Mouse (Mus musculus): ENCODE data around the gene Tdo2. TPM values are rescaled to one million over a fixed set of nuclear protein-coding genes. Genes with fewer than 3 reads are reported as not detected.

The Tdo2 gene
- polyA plus RNA-seq (2015; fragmentation: Nextera tagmentation; extraction: Ambion mirVana): 0.33 TPM in 1 of 2 replicates, not detected in the other

GRCm38 (mm10) chr3:81976102-81976501, at the start of gene Tdo2:
TSS of gene Tdo2 (minus strand) at chr3:81976202.
- no peak within 1 kb of the TSS for H3K4me2 ChIP-seq
- no peaks in the 10 kb centered on the region for H3K36me3 ChIP-seq
- ATAC-seq (ENCODE audit: low read depth): no peak
- no peak within 1 kb of the TSS for H3K9ac ChIP-seq
- H3K27ac ChIP-seq (replicated peaks): no peak within 1 kb of the TSS
- H3K9me3 ChIP-seq: no peaks in the 10 kb centered on the region
- H3K27me3 ChIP-seq: no peaks in the 10 kb centered on the region
- no peak within 1 kb of the TSS for H3K4me3 ChIP-seq
- H3K4me1 ChIP-seq (replicated peaks): no peaks in the 10 kb centered on the region

- WGBS: 76% methylated on average over 3 of the region's 3 CpGs
- no peaks in the 10 kb centered on the region for H3K27me3 ChIP-seq
- H3K4me1 ChIP-seq (replicated peaks): no peaks in the 10 kb centered on the region
Measured at GRCm38 (mm10) chr3:82023065-82023464, 47.1 kb upstream of the Tdo2 start.

DNA sequence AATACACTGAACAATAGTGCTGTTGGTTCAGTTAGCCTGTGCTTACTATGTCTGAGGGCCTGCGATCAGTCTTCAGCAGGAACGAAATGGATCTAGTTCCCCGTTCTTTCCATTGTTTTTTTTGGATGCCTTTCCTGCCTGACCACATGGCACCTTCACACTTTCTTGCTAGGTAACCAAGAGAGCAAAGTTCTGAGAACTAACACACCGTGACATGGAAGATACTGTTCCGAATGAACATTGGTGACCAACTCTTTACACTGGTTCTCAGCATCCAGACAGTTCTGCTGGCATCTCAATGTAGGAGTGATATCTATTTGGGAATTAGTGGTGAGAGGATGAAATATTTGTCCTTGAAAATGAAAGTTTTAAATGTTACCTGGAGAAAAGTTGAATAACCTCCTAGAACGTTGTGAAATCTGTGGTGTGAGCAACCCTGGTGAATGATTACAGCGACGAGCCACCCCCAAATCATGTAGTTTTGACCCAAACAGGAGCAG, 46.5 kb upstream of the Tdo2 start:
- 91% methylated on average over 8 of the region's 8 CpGs for WGBS
- Histone ChIP-seq H3K27ac (replicated peaks) (no peak overlapping the region), H3K4me2 (no peak overlapping the region), H3K27me3 (no peaks in the 10 kb centered on the region), H3K4me1 (replicated peaks) (no peaks in the 10 kb centered on the region), H3K9ac (no peak overlapping the region), H3K9me3 (no peaks in the 10 kb centered on the region), H3K4me3 (no peak overlapping the region), H3K36me3 (no peaks in the 10 kb centered on the region)
- ATAC-seq (ENCODE audit: low read depth): no peak

More at GRCm38 (mm10) chr3:82023065-82023464, 47.1 kb upstream of the Tdo2 start:
- Histone ChIP-seq H3K9me3 (no peaks in the 10 kb centered on the region), H3K27ac (replicated peaks) (no peak overlapping the region), H3K4me2 (no peak overlapping the region), H3K9ac (no peak overlapping the region), H3K36me3 (no peaks in the 10 kb centered on the region), H3K4me3 (no peak overlapping the region)
- ATAC-seq (ENCODE audit: low read depth): no peak

- ATAC-seq (ENCODE audit: low read depth): no peak
- 42% methylated on average over 7 of the region's 7 CpGs for WGBS
- no peak overlapping the region for H3K4me3 ChIP-seq
Measured at GRCm38 (mm10) chr3:82014148-82014703, 38.2 kb upstream of the Tdo2 start.

DNA sequence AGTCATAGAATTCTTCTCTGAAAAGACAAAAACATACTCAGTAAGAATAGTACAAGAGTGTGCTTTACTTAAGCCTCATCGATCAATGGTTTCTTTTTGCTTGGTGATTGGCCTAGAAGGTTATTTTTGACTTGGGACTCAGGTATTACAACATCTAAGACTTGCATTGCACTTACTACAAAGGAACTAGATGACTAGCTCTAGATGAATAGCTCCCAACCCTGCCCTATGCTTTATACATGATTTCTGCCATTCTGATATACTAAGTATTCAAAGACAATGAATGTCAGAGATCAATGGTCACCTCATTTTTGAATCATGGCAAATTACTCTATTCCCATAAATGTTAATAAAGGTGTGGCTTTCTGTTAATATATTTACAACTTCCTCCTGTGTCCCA, 31.0 kb upstream of the Tdo2 start:
- Histone ChIP-seq H3K4me1 (replicated peaks) (no peaks in the 10 kb centered on the region), H3K36me3 (no peaks in the 10 kb centered on the region), H3K27ac (replicated peaks) (no peak overlapping the region), H3K27me3 (no peaks in the 10 kb centered on the region), H3K9me3 (no peaks in the 10 kb centered on the region), H3K4me2 (no peak overlapping the region), H3K9ac (no peak overlapping the region), H3K4me3 (no peak overlapping the region)
- no peak for ATAC-seq (ENCODE audit: low read depth)
- WGBS: 84% methylated on average over 1 of the region's 1 CpGs

More at GRCm38 (mm10) chr3:82014148-82014703, 38.2 kb upstream of the Tdo2 start:
- no peak overlapping the region for H3K4me2 ChIP-seq
- H3K36me3 ChIP-seq: no peaks in the 10 kb centered on the region
- H3K9me3 ChIP-seq: no peaks in the 10 kb centered on the region
- no peak overlapping the region for H3K9ac ChIP-seq
- H3K4me1 ChIP-seq (replicated peaks): no peaks in the 10 kb centered on the region
- no peaks in the 10 kb centered on the region for H3K27me3 ChIP-seq
- H3K27ac ChIP-seq (replicated peaks): no peak overlapping the region

- WGBS: 0% methylated on average over 1 of the region's 1 CpGs
- ATAC-seq (ENCODE audit: low read depth): no peak
- Histone ChIP-seq H3K4me3 (no peak overlapping the region), H3K9me3 (no peaks in the 10 kb centered on the region), H3K9ac (no peak overlapping the region), H3K27ac (replicated peaks) (no peak overlapping the region), H3K36me3 (no peaks in the 10 kb centered on the region), H3K4me1 (replicated peaks) (no peaks in the 10 kb centered on the region), H3K27me3 (no peaks in the 10 kb centered on the region), H3K4me2 (no peak overlapping the region)
Measured at GRCm38 (mm10) chr3:81995988-81996387, 20.0 kb upstream of the Tdo2 start.

- Histone ChIP-seq H3K27ac (replicated peaks) (no peak overlapping the region), H3K9me3 (no peaks in the 10 kb centered on the region), H3K4me3 (no peak overlapping the region), H3K9ac (no peak overlapping the region), H3K27me3 (no peaks in the 10 kb centered on the region), H3K4me2 (no peak overlapping the region), H3K36me3 (no peaks in the 10 kb centered on the region), H3K4me1 (replicated peaks) (no peaks in the 10 kb centered on the region)
- WGBS: 43% methylated on average over 4 of the region's 4 CpGs
- ATAC-seq (ENCODE audit: low read depth): no peak
Measured at GRCm38 (mm10) chr3:81995371-81995770, 19.4 kb upstream of the Tdo2 start.

DNA sequence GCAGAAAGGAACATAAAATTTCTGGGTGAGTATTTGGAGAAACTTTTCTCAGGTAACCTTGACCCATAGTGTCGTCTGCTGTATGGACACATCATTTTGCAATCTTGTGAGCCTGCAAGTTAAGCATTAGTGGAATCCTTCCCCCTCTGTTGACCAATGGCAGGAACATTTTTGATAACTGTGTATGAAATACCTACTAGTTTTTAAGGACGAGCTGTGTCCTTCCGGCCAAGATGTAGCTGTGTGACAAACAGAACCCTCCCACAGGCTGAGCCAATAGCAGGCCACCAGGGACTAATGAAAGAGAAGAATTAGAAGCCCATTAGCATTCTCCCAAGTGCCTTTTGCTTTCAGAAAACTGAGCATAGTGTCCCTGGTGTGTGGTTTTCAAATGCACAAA, 14.5 kb upstream of the Tdo2 start:
- H3K4me2 ChIP-seq: no peak overlapping the region
- no peak overlapping the region for H3K4me3 ChIP-seq
- no peak for ATAC-seq (ENCODE audit: low read depth)
- H3K9me3 ChIP-seq: no peaks in the 10 kb centered on the region
- H3K36me3 ChIP-seq: no peaks in the 10 kb centered on the region
- H3K27ac ChIP-seq (replicated peaks): no peak overlapping the region
- H3K27me3 ChIP-seq: no peaks in the 10 kb centered on the region
- H3K9ac ChIP-seq: no peak overlapping the region
- H3K4me1 ChIP-seq (replicated peaks): no peaks in the 10 kb centered on the region
- WGBS: 55% methylated on average over 3 of the region's 3 CpGs

- H3K9me3 ChIP-seq: no peaks in the 10 kb centered on the region
- H3K36me3 ChIP-seq: no peaks in the 10 kb centered on the region
- H3K4me2 ChIP-seq: no peak overlapping the region
- H3K4me3 ChIP-seq: no peak overlapping the region
- no peak for ATAC-seq (ENCODE audit: low read depth)
- H3K27me3 ChIP-seq: no peaks in the 10 kb centered on the region
- H3K9ac ChIP-seq: no peak overlapping the region
- WGBS: 50% methylated on average over 2 of the region's 2 CpGs
- H3K4me1 ChIP-seq (replicated peaks): no peaks in the 10 kb centered on the region
- H3K27ac ChIP-seq (replicated peaks): no peak overlapping the region
Measured at GRCm38 (mm10) chr3:81989692-81990141, 13.7 kb upstream of the Tdo2 start.

GRCm38 (mm10) chr3:81987628-81988027, 11.6 kb upstream of the Tdo2 start:
- no peak overlapping the region for H3K9ac ChIP-seq

GRCm38 (mm10) chr3:81986103-81986502, 10.1 kb upstream of the Tdo2 start:
- H3K9ac ChIP-seq: no peak overlapping the region
- H3K4me2 ChIP-seq: no peak overlapping the region
- H3K36me3 ChIP-seq: no peaks in the 10 kb centered on the region
- no peaks in the 10 kb centered on the region for H3K27me3 ChIP-seq
- H3K27ac ChIP-seq (replicated peaks): no peak overlapping the region
- H3K4me3 ChIP-seq: no peak overlapping the region
- WGBS: 94% methylated on average over 2 of the region's 2 CpGs
- no peak for ATAC-seq (ENCODE audit: low read depth)
- H3K9me3 ChIP-seq: no peaks in the 10 kb centered on the region
- H3K4me1 ChIP-seq (replicated peaks): no peaks in the 10 kb centered on the region

More at GRCm38 (mm10) chr3:81987628-81988027, 11.6 kb upstream of the Tdo2 start:
- no peaks in the 10 kb centered on the region for H3K36me3 ChIP-seq
- no peaks in the 10 kb centered on the region for H3K9me3 ChIP-seq
- no peak for ATAC-seq (ENCODE audit: low read depth)
- 94% methylated on average over 3 of the region's 3 CpGs for WGBS
- no peak overlapping the region for H3K27ac ChIP-seq (replicated peaks)
- no peak overlapping the region for H3K4me3 ChIP-seq
- H3K4me1 ChIP-seq (replicated peaks): no peaks in the 10 kb centered on the region
- H3K27me3 ChIP-seq: no peaks in the 10 kb centered on the region
- H3K4me2 ChIP-seq: no peak overlapping the region

DNA sequence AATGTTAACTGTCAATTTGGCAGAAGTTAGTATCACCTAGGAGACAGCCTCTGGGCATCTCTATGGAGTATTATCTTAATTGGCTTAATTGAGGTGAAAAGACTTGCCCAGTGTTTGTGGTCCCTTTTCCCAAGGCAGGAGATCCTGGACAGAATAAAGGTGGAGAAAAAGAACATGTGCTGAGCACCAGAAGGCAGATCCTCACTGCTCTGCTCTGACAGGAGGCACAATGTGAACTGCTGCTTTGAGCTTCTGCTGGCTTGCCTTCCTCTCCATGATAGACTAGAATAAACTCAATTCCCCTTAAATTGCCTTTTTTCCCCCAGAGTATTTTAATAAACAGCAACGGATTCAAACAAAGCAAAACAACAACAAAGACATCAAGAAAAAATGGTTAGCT, 9.1 kb upstream of the Tdo2 start:
- H3K27ac ChIP-seq (replicated peaks): no peak overlapping the region
- no peaks in the 10 kb centered on the region for H3K9me3 ChIP-seq
- no peaks in the 10 kb centered on the region for H3K4me1 ChIP-seq (replicated peaks)
- no peak overlapping the region for H3K4me2 ChIP-seq
- no peaks in the 10 kb centered on the region for H3K27me3 ChIP-seq
- H3K4me3 ChIP-seq: no peak overlapping the region
- H3K9ac ChIP-seq: no peak overlapping the region
- WGBS: 72% methylated on average over 1 of the region's 1 CpGs
- ATAC-seq (ENCODE audit: low read depth): no peak
- H3K36me3 ChIP-seq: no peaks in the 10 kb centered on the region

Measured in neural tube, embryonic 13.5 days (tissue).